Mouse (Mus musculus) cerebellum, adult 2 months (tissue): ENCODE measurements around the gene Pkp1.

Experiments
- CTCF ChIP-seq: fragments of 200-500 bp; IDR thresholded peaks from 2 replicates; pipeline ENCODE4 v1.5.1; 2011; ENCODE audit warnings: low read depth, mild to moderate bottlenecking, control low read depth, low read length, moderate library complexity, borderline replicate concordance; ENCODE audit not compliant: insufficient read depth
- POLR2A ChIP-seq: fragments of 200-500 bp; IDR thresholded peaks from 2 replicates; pipeline ENCODE4 v1.6.1; 2011; ENCODE audit warnings: low read length, control low read depth, borderline replicate concordance; ENCODE audit not compliant: insufficient read depth

DNA sequence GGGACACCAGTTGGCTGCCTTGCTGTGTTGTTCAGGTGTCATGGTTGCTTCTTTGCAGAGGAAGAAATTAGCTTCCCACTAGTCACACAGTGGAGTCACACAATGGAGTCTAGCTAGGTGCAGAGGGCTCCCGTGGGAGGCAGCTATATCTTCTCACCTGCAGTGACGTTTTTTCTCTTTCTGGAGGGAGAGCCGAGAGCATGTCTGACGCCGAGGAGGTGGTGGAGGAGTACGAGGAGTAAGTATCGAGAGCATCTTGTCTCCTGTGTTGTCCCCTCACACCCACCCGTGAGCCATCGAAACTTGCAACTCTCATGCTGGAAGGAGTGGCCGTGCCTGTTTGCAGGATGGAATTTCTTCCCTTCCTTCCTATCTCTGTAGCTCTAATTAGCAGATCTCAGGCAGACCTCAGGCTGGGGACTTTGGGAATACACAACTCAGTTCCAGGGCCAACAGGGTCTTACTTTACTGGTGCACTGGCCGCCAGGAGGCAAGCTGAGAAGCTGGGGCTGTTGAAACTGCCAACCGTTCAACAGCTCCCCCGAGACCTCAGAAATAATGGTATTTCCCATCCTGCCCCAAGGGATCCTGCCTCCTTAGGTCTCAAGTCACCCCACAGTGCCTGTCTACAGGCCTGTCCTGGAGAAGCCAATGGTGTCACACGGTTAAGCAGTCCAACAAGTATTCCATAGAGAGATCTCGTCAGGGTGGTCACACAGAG is 78.2 kb downstream of the Pkp1 start:
- no peak for TF ChIP-seq POLR2A
- TF ChIP-seq CTCF: no peak
